Mouse (Mus musculus) liver, embryonic 12.5 days (tissue): ENCODE data around the gene Pard3b. TPM values are rescaled to one million over a fixed set of nuclear protein-coding genes. Genes with fewer than 3 reads are reported as not detected.
"Not testable (repeated sequence)": the region's sequence is repeated elsewhere in the genome, so short reads cannot be mapped to it uniquely, and the experiment has no call there.

Experiments used
- ATAC-seq: fragments of 200-750 bp; cut with Nextera tagmentation; 2 replicates; pipeline ENCODE4 v1.8.0; 2017; ENCODE audit warnings: moderate number of reproducible peaks, mild to moderate bottlenecking, moderate library complexity
- H3K27ac ChIP-seq: fragments of 300-500 bp; sonication (generic); 2 replicates; pipeline ENCODE4 v1.5.1; 2016; ENCODE audit warnings: mild to moderate bottlenecking
- H3K27me3 ChIP-seq: fragments of 300-500 bp; sonication (generic); replicated peaks from 2 replicates; pipeline ENCODE4 v1.6.1; 2016; ENCODE audit warnings: mild to moderate bottlenecking, moderate library complexity
- H3K36me3 ChIP-seq: fragments of 300-500 bp; sonication (generic); 2 replicates; pipeline ENCODE4 v1.6.1; 2016; ENCODE audit warnings: mild to moderate bottlenecking, moderate library complexity
- H3K4me1 ChIP-seq: fragments of 300-500 bp; sonication (generic); 2 replicates; pipeline ENCODE4 v1.6.1; 2016
- H3K4me2 ChIP-seq: fragments of 300-500 bp; sonication (generic); 2 replicates; pipeline ENCODE4 v1.6.1; 2016; ENCODE audit warnings: mild to moderate bottlenecking, moderate library complexity
- H3K4me3 ChIP-seq: fragments of 300-500 bp; sonication (generic); 2 replicates; pipeline ENCODE4 v1.5.1; 2016; ENCODE audit warnings: mild to moderate bottlenecking, moderate library complexity
- H3K9ac ChIP-seq: fragments of 300-500 bp; sonication (generic); 2 replicates; pipeline ENCODE4 v1.6.1; 2016; ENCODE audit warnings: mild to moderate bottlenecking, moderate library complexity
- H3K9me3 ChIP-seq: fragments of 300-500 bp; sonication (generic); replicated peaks from 2 replicates; pipeline ENCODE4 v1.6.1; 2016; ENCODE audit warnings: mild to moderate bottlenecking, moderate library complexity
- WGBS: fragments of 180-500 bp; shearing (Covaris S2); methylation state at CpG from one replicate; pipeline ENCODE4 v1.1.7; 2016; ENCODE audit not compliant: insufficient replicate concordance; 5-methylcytosine and 5-hydroxymethylcytosine counted together
- polyA plus RNA-seq: library from polyadenylated mRNA; unstranded; fragments of >200 nt; fragmentation: Nextera tagmentation; extraction: Ambion mirVana; gene quantifications from 2 replicates; pipeline ENCODE4 v1.2.1, GENCODE M21; 2016

Pard3b gene
- polyA plus RNA-seq, 1 experiment from 2014 or later: 6.5 TPM

DNA sequence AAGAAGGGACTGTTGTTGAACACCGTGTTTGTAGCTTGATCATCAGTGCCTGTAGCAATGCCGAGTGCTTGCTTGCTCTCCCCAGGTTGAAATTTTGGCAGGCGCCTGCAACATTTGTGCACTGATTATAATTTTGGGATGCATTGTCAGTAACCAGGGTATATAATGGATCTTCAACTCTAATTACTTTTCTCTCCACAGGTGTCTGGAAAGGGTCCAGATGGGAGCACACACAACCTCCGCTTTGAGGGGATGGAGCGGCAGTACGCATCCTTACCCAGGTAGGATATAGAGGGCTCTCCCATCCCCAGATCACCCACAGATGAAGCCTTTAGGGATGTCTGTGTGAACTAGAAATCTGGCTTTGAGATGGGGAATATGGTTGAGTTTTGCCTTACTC lies 948.9 kb downstream of the Pard3b start:
- 83% methylated on average over 6 of the region's 6 CpGs for WGBS
- H3K9me3 ChIP-seq: no peaks in the 10 kb centered on the region
- no peak overlapping the region for H3K27ac ChIP-seq
- H3K9ac ChIP-seq: no peak overlapping the region
- no peak for ATAC-seq
- H3K4me3 ChIP-seq: no peak overlapping the region
- H3K4me2 ChIP-seq: no peak overlapping the region
- no peaks in the 10 kb centered on the region for H3K36me3 ChIP-seq
- no peaks in the 10 kb centered on the region for H3K4me1 ChIP-seq
- H3K27me3 ChIP-seq: no peaks in the 10 kb centered on the region

DNA sequence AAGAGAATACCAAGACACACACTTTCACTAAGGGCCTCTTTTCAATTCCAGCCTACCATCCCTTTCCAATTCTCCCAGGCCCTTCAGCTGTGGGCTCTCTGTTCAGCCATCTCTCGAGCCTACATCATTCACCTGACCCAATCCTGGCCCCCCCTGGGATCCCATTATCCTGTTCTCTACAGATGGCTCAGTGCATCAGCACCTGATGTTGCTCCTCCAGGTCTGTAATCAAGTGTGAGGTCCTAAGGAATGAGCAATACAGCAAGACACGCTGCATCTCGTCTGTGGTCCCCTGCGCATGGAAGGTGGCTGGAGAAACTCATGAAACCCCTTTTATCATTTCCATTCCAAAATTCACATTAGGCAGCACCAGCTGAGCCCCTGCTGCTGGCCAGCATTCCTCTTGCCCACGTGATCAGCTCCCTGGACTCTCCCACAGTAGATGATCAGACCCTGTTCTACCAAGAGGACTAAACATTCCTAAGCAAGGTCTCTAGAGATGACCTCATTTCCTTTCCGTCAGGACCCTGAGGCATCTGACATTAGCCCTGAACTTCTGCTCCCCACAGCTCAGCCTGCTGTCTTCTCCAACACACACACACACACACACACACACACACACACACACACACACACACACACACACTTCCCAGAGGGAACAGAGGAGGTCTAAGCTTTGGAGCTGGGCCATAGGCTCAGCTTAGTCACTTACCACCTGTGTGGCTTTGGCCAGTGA lies 952.8 kb downstream of the Pard3b start:
- WGBS: 51% methylated on average over 6 of the region's 6 CpGs
- Histone ChIP-seq H3K27ac (no peak overlapping the region), H3K4me3 (no peak overlapping the region), H3K4me2 (no peak overlapping the region), H3K9ac (no peak overlapping the region), H3K9me3 (no peaks in the 10 kb centered on the region), H3K27me3 (no peaks in the 10 kb centered on the region), H3K36me3 (no peaks in the 10 kb centered on the region), H3K4me1 (no peaks in the 10 kb centered on the region)
- no peak for ATAC-seq

DNA sequence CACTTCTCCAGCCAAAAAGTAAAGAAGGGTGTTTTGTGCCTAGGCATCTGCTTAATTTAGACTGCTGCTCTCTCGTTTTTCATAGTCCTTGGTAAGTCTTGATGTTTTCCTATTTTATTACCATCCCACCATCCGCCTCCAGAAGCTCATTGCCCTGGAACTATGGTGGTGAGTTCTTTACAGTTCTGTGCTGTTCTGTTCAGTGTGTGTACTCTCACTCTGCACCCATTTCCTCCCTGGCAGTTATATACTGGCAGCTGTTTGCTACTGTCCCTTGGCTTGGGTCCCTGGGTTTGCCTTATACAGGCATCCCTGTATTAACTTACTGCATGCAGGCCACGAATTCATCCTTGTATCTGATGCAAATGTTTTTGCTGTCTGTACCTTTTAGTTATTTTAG lies 956.8 kb downstream of the Pard3b start:
- ATAC-seq: no peak
- no peaks in the 10 kb centered on the region for H3K9me3 ChIP-seq
- no peaks in the 10 kb centered on the region for H3K36me3 ChIP-seq
- H3K4me1 ChIP-seq: no peaks in the 10 kb centered on the region
- no peaks in the 10 kb centered on the region for H3K27me3 ChIP-seq
- WGBS: 56% methylated on average over 3 of the region's 3 CpGs
- H3K4me3 ChIP-seq: no peak overlapping the region
- H3K4me2 ChIP-seq: no peak overlapping the region
- no peak overlapping the region for H3K27ac ChIP-seq
- H3K9ac ChIP-seq: no peak overlapping the region

DNA sequence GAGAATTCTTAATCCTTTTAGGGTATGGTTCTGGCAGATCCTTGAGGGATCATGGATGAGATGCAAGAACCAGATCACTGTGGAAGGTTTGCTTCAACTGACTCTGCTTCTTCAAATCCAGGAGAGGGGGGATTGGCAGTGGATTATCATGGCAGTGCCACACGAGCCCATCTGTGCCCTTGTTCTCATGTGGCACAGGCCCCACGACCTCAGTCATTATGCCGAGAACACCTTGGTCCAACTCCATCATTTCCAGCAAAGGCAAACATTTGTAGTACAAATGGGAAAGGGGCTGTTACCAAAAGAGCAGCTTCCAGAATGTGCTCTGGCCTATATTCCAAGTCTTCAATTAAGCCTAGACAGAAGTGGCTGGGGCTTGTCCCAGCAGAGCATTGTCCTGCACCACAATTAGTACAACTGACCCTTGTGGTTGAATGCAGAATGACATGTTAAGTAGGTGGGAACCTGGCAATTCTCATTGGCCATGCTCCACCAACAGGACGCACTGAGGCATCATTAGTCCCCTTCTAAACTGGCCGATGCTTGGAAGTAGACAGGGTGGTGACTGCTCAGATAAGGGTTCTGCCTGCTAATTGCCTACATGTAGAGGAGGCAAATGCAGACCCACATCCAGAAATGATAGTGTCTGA lies 959.3 kb downstream of the Pard3b start:
- H3K36me3 ChIP-seq: no peaks in the 10 kb centered on the region
- no peak overlapping the region for H3K27ac ChIP-seq
- no peak overlapping the region for H3K9ac ChIP-seq
- no peaks in the 10 kb centered on the region for H3K9me3 ChIP-seq
- WGBS: 71% methylated on average over 5 of the region's 5 CpGs
- H3K4me2 ChIP-seq: no peak overlapping the region
- H3K4me1 ChIP-seq: no peaks in the 10 kb centered on the region
- H3K27me3 ChIP-seq: no peaks in the 10 kb centered on the region
- ATAC-seq: no peak
- H3K4me3 ChIP-seq: no peak overlapping the region

DNA sequence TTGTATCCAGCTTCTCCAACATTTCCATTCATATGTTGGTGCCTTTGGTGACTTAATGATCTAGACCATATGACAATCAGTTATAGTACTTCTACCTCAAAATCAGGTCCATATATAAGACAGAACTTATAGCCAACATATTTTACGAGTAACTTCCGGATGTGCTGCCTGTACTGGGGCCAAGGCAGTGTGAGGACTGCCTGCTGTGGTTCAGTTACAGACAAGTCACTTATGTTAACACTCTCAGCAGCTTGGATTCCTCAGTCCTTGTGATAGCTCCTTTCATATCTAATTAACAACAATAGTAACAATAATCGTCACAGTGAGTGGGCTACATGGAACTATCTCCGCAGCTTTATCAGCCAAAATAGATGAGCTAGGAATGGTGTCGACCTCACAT lies 959.9 kb downstream of the Pard3b start:
- no peak for ATAC-seq
- no peaks in the 10 kb centered on the region for H3K27me3 ChIP-seq
- no peak overlapping the region for H3K4me2 ChIP-seq
- H3K4me3 ChIP-seq: no peak overlapping the region
- no peak overlapping the region for H3K27ac ChIP-seq
- WGBS: 68% methylated on average over 5 of the region's 5 CpGs
- H3K4me1 ChIP-seq: no peaks in the 10 kb centered on the region
- H3K9ac ChIP-seq: no peak overlapping the region
- no peaks in the 10 kb centered on the region for H3K36me3 ChIP-seq
- no peaks in the 10 kb centered on the region for H3K9me3 ChIP-seq

DNA sequence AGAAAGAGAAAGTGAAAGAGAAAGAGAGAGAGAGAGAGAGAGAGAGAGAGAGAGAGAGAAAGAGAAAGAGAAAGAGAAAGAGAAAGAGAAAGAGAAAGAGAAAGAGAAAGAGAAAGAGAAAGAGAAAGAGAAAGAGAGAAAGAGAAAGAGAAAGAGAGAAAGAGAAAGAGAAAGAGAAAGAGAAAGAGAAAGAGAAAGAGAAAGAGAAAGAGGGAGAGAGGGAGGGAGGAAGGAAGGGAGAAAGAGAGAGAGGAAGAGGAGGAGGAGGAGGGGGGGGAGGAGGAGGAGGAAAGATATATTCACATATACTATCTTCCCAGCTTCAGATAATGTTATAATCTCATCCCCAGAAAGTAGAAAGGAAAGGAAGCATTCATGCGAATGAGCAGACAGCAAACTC lies 966.0 kb downstream of the Pard3b start:
- H3K9me3 ChIP-seq, H3K4me1 ChIP-seq, H3K27ac ChIP-seq, H3K4me2 ChIP-seq, H3K4me3 ChIP-seq, H3K36me3 ChIP-seq, ATAC-seq, H3K27me3 ChIP-seq, H3K9ac ChIP-seq: not testable (repeated sequence)
- WGBS: 79% methylated on average over 1 of the region's 1 CpGs

DNA sequence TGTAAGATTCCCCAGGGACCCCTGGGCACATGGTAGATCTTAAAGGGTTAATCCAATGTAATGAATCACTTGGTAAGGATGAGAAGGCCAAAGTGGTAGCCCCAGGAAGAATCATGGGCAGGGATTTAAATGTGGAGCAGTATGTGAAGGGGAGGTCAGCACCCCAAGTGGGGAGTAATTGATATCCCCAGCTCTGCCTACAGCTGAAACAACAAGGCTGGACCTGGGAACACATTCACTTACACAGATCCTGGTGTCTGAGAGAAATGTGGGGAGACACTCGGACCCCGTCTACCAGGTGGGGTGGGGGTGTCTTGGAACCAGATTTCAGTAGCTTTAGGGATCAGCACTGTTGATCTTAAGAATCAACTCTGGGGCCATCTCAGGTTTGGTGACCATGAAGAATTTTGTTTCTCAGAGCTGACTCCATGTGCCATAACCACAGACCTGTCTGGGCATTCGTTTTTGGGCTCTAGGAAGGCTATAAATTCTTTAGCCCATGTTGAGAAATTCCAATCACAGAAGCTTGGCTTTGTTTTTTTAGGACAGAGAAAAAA lies 979.6 kb downstream of the Pard3b start:
- Histone ChIP-seq H3K9me3 (no peaks in the 10 kb centered on the region), H3K4me2 (no peak overlapping the region), H3K27ac (no peak overlapping the region), H3K36me3 (no peaks in the 10 kb centered on the region), H3K9ac (no peak overlapping the region), H3K27me3 (no peaks in the 10 kb centered on the region), H3K4me1 (no peaks in the 10 kb centered on the region), H3K4me3 (no peak overlapping the region)
- no peak for ATAC-seq
- 60% methylated on average over 3 of the region's 3 CpGs for WGBS

DNA sequence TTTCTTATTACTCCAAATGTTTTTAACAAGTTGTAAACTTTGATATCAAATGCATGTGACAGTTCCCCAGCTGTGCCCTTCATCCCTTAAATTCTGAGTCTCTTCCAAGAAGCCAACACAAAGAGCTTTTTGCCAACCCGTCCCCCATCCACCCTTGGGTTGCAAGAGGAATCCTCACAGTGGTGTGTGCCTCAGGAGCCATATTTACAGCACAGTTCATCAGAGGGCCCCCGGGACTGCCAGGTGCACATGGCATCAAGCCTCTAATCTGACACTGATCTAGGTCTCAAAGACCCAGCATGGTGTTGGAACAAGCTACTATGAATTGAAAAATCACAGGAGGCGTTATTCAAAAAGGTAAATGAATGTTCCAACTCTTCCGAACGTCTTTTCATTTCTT lies 980.8 kb downstream of the Pard3b start:
- no peaks in the 10 kb centered on the region for H3K36me3 ChIP-seq
- H3K27ac ChIP-seq: no peak overlapping the region
- H3K27me3 ChIP-seq: no peaks in the 10 kb centered on the region
- no peak overlapping the region for H3K4me2 ChIP-seq
- H3K4me1 ChIP-seq: no peaks in the 10 kb centered on the region
- no peak overlapping the region for H3K9ac ChIP-seq
- no peaks in the 10 kb centered on the region for H3K9me3 ChIP-seq
- WGBS: 80% methylated on average over 5 of the region's 5 CpGs
- ATAC-seq: no peak
- H3K4me3 ChIP-seq: no peak overlapping the region

DNA sequence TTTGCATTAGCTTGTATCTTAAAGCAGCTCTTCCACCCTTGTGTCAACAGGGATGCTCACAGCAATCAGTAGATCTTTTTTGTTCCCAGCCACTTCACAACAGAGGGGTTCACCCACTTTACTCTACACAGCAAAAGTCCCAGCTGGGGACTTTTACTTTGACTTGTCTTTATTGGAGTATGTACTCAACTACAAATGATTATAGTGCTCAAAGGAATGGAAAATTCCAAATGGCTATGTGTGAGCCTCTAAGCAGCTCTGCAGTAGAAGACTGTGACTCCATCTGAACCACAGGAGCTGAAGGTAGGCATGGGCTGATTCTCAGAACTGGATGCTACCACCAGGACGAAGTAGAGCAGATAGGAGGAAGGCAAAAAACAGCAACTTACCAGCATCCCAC lies 983.8 kb downstream of the Pard3b start:
- Histone ChIP-seq H3K9me3 (no peaks in the 10 kb centered on the region), H3K4me1 (no peaks in the 10 kb centered on the region), H3K27ac (no peak overlapping the region), H3K4me2 (no peak overlapping the region), H3K9ac (no peak overlapping the region), H3K36me3 (no peaks in the 10 kb centered on the region), H3K27me3 (no peaks in the 10 kb centered on the region), H3K4me3 (no peak overlapping the region)
- 71% methylated on average over 1 of the region's 1 CpGs for WGBS
- ATAC-seq: no peak

DNA sequence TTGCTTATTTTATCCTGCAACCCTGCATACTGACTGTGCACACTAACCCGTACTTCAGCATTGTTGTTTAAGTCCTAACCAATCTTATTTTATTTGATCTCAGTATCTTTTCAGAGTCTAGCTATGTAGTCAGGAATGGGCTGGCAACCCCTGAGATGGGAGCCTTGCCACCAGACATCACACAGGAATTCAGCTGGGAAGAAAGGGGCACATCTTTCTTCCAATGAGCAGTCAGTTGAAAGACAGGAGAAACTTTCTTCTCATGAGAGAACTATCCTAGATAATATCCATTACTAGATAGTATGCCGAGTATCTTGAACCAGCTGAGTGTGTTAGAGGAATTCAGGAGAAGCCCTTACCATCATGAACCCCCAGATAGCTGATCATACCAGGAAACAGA lies 985.5 kb downstream of the Pard3b start:
- no peak for ATAC-seq
- no peak overlapping the region for H3K27ac ChIP-seq
- H3K27me3 ChIP-seq: no peaks in the 10 kb centered on the region
- no peak overlapping the region for H3K9ac ChIP-seq
- H3K4me1 ChIP-seq: no peaks in the 10 kb centered on the region
- H3K4me3 ChIP-seq: no peak overlapping the region
- H3K9me3 ChIP-seq: no peaks in the 10 kb centered on the region
- 64% methylated on average over 2 of the region's 2 CpGs for WGBS
- H3K4me2 ChIP-seq: no peak overlapping the region
- H3K36me3 ChIP-seq: no peaks in the 10 kb centered on the region

DNA sequence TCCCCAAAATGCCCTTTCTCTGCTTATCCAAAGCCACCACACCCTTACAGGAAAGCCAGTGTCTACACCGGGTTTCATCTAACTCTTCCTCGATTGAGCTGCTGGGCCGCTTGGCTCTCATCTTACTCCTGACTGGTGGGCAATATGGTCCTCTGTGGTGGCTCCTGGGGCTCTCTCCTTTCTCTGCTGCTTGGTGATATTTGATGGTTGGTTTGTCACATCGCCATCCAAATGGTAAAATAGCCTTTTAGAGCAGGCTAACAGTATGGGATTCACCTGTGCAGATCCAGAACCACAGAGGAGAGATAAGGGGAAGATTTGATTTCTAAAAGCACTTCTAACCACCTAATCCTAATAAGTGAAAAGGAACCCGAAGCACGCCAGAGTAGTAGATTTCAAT lies 986.2 kb downstream of the Pard3b start:
- Histone ChIP-seq H3K4me2 (no peak overlapping the region), H3K9me3 (no peaks in the 10 kb centered on the region), H3K4me3 (no peak overlapping the region), H3K27ac (no peak overlapping the region), H3K4me1 (no peaks in the 10 kb centered on the region), H3K27me3 (no peaks in the 10 kb centered on the region), H3K9ac (no peak overlapping the region), H3K36me3 (no peaks in the 10 kb centered on the region)
- no peak for ATAC-seq
- WGBS: 72% methylated on average over 6 of the region's 6 CpGs

DNA sequence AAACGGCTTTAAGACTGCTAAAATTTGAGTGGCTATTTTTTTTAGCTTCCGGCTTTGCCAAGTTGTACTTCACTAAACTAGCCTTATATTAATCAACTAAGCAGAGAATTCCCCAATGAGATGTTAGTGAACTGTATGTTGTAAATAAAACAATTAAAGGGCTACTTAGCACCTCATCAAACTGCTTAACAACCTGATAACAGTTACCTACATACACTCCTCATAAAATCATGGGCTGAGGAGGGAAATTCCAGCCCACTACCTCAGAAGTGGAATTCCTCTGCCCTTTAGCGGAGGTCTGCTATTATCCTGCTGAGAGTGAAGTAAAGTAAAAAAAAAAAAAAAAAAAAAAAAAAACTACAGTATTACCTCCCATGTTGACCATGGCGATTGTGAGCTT lies 986.7 kb downstream of the Pard3b start:
- 65% methylated on average over 4 of the region's 4 CpGs for WGBS
- H3K4me1 ChIP-seq: no peaks in the 10 kb centered on the region
- H3K9ac ChIP-seq: no peak overlapping the region
- no peak overlapping the region for H3K4me3 ChIP-seq
- no peak overlapping the region for H3K27ac ChIP-seq
- H3K4me2 ChIP-seq: no peak overlapping the region
- ATAC-seq: no peak
- H3K9me3 ChIP-seq: no peaks in the 10 kb centered on the region
- H3K27me3 ChIP-seq: no peaks in the 10 kb centered on the region
- no peaks in the 10 kb centered on the region for H3K36me3 ChIP-seq
